8 mouse cellular contexts compared by ENCODE assay signal in the genomic region with DNA sequence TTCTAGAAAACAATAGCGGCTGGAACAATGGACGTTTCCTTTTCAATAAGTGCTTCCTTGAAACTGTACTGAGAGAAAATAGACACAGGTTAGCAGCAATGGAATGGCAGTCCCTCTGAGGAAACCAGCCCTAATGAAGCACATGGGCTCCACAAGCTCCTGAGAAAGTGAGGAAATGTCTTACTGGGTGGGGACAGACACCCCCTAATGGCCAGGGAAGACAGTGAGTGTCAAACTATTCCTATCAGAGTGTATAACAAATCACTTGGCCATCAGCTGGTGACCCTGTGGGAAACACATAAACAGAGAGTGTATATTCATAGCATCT.
A peak's percentile ranks its signal among the peaks of the same experiment; 100 is the strongest.
DNase-seq lines count a peak whose midpoint lies in the region; ATAC-seq lines count a peak whose summit lies in the region.

No protein-coding gene starts in this region.

- H3K9ac ChIP-seq in forebrain, embryonic 13.5 days: no peak overlapping the region
- no peak overlapping the region for H3K9ac ChIP-seq in hindbrain, embryonic 14.5 days

- H3K27ac ChIP-seq in forebrain, embryonic 13.5 days: no peak overlapping the region
- H3K27ac ChIP-seq in hindbrain, embryonic 14.5 days: no peak overlapping the region

- no peak; the same call in 1 of the 2 replicates for ATAC-seq in forebrain, embryonic 13.5 days
- no peak for ATAC-seq in hindbrain, embryonic 14.5 days (ENCODE audit: low FRiP score)
- no peak for ATAC-seq in erythroid progenitor cell, adult 5-6 weeks (replicated peaks; ENCODE audit: low FRiP score, poor library complexity, severe bottlenecking)
- ATAC-seq in CD4-positive, CD25-positive, alpha-beta regulatory T cell, adult 4 months: no peak

- no peak overlapping the region for H3K4me3 ChIP-seq in forebrain, embryonic 13.5 days
- H3K4me3 ChIP-seq in hindbrain, embryonic 14.5 days (replicated peaks; ENCODE audit: low read length): no peak overlapping the region

- DNase-seq in adrenal gland, postnatal 10 days: peak; percentile 16
- no peak for DNase-seq in adrenal gland, postnatal 25 days
- DNase-seq in hindbrain, embryonic 14.5 days (ENCODE audit: low spot score): no peak
- peak; percentile 36 for DNase-seq in lung, postnatal 25 days (ENCODE audit: low spot score)
- no peak for DNase-seq in cerebellum, adult 9-11 months

- H3K9me3 ChIP-seq in forebrain, embryonic 13.5 days (replicated peaks): no peaks in the 10 kb centered on the region
- no peaks in the 10 kb centered on the region for H3K9me3 ChIP-seq in hindbrain, embryonic 14.5 days (ENCODE audit: control insufficient read depth, low read length)

- no peaks in the 10 kb centered on the region for H3K36me3 ChIP-seq in forebrain, embryonic 13.5 days (ENCODE audit: poor library complexity, severe bottlenecking)
- no peaks in the 10 kb centered on the region for H3K36me3 ChIP-seq in hindbrain, embryonic 14.5 days (replicated peaks; ENCODE audit: control insufficient read depth, insufficient read depth)

- WGBS in forebrain, embryonic 13.5 days: 15% methylated on average over 2 of the region's 2 CpGs
- 19% methylated on average over 2 of the region's 2 CpGs for WGBS in hindbrain, embryonic 14.5 days

- H3K27me3 ChIP-seq in forebrain, embryonic 13.5 days: no peaks in the 10 kb centered on the region
- H3K27me3 ChIP-seq in hindbrain, embryonic 14.5 days (ENCODE audit: control insufficient read depth, insufficient read depth, low read length): no peaks in the 10 kb centered on the region

- peak overlapping the region; percentile 39; the same call in 1 of the 2 replicates for H3K4me2 ChIP-seq in forebrain, embryonic 13.5 days
- H3K4me2 ChIP-seq in hindbrain, embryonic 14.5 days (replicated peaks): 0 out of 2 replicates have a peak overlapping the region, but pooled peaks have one; percentile 16

- peaks cover 11% of the 10 kb centered on the region for H3K4me1 ChIP-seq in forebrain, embryonic 13.5 days
- 0 out of 2 replicates have a peak, but pooled peaks cover 6% of the 10 kb centered on the region for H3K4me1 ChIP-seq in hindbrain, embryonic 14.5 days (replicated peaks; ENCODE audit: control insufficient read depth, insufficient read depth, low read length)

Comparison
In these comparisons a context has a peak if more than half of its experiments do, and no peak if none do; other contexts are left out.
1. DNase-seq: peak in adrenal gland, postnatal 10 days (single experiment) and lung, postnatal 25 days (single experiment); none in adrenal gland, postnatal 25 days (single experiment), hindbrain, embryonic 14.5 days (single experiment) and cerebellum, adult 9-11 months (single experiment).